Mouse (Mus musculus) mammary gland, adult 2 months (tissue): ENCODE data around the gene Cox15. TPM values are rescaled to one million over a fixed set of nuclear protein-coding genes. Genes with fewer than 3 reads are reported as not detected.

Experiments used
- polyA plus RNA-seq: library from polyadenylated mRNA; depleted of rRNA; stranded (reverse); fragments of >200 nt; gene quantifications from 2 replicates; pipeline ENCODE4 v1.2.3, GENCODE M21; 2012; ENCODE audit warnings: low replicate concordance; rRNA removed

Cox15 gene
- polyA plus RNA-seq, result 12.9 and 18.3 TPM in 2 replicates

GRCm38 (mm10) chr19:43752489-43753225 is at the start of gene Cox15, which contains the start of gene Cutc:
Gene Cox15 (minus strand): TSS chr19:43753000.
Gene Cutc (plus strand): TSS chr19:43752996.

GRCm38 (mm10) chr19:43781980-43782379 is 29.2 kb upstream of the Cox15 start, which contains the start of gene Abcc2:
Gene Abcc2 (plus strand): TSS chr19:43782192.

GRCm38 (mm10) chr19:43689419-43690246 is 63.2 kb downstream of the Cox15 start, which contains the start of gene Entpd7:
Gene Entpd7 (plus strand): TSS chr19:43689672.

Other genes with a start within 250 kb of the Cox15 start
- 15.5 and 66.9 TPM in 2 replicates for gene Got1, start 228.4 kb downstream of the Cox15 start, polyA plus RNA-seq
- gene Nkx2-3, start 140.7 kb downstream of the Cox15 start, polyA plus RNA-seq, result not detected in 2 replicates
- gene Slc25a28, start 78.1 kb downstream of the Cox15 start, polyA plus RNA-seq, result 76.3 and 79.7 TPM in 2 replicates
- 4.2 and 4.8 TPM in 2 replicates for gene Entpd7, start 63.3 kb downstream of the Cox15 start, polyA plus RNA-seq
- 3.5 and 8.1 TPM in 2 replicates for gene Cutc, start within 50 bp of the Cox15 start, polyA plus RNA-seq
- gene Abcc2, start 29.2 kb upstream of the Cox15 start, polyA plus RNA-seq, result 0.30 and 0.32 TPM in 2 replicates
- 18.7 and 19.1 TPM in 2 replicates for gene Dnmbp, start 187.2 kb upstream of the Cox15 start, polyA plus RNA-seq
- gene Cpn1, start 233.6 kb upstream of the Cox15 start, polyA plus RNA-seq, result 0.07 and 0.79 TPM in 2 replicates